Mouse (Mus musculus): ENCODE measurements around the gene Sap30. TPM values are rescaled to one million over a fixed set of nuclear protein-coding genes. Genes with fewer than 3 reads are reported as not detected.

Gene Sap30
- total RNA-seq, 1 experiment: 76.8 TPM

DNA sequence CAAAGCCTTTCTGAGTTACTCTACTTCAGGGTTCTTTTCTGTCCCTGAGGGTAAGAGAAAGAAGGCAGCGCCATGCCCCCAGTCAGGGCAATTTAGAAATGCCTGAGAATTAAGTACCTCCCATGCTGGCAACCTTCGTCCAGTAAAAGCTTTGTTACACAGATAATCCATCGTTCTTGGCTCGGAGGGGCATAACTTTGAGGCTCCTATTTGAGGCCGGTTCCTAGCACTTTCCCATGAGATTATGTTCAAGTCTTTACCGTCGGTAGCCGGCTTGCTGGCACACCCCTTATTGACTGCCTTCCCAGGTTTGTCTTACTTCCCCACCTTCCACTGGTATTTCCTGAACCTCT lies 10.8 kb upstream of the Sap30 start:
- no peak for DNase-seq (ENCODE audit: low read depth, low spot score)
- H3K9me3 ChIP-seq (ENCODE audit: control insufficient read depth, insufficient read depth, low read depth, low read length): no peaks in the 10 kb centered on the region
- peak overlapping the region in 1 of 2 experiments; percentile 25; a peak in 2 of 4 replicates for H3K4me3 ChIP-seq (ENCODE audit: insufficient read depth in 1 of 2, low read depth in 1 of 2, low read length in 2 of 2, poor library complexity in 1 of 2, severe bottlenecking in 1 of 2)
- H3K36me3 ChIP-seq (ENCODE audit: control insufficient read depth, insufficient read depth, low read length, poor library complexity, severe bottlenecking): peaks cover 9% of the 10 kb centered on the region; the same call in 1 of the 2 replicates
- peaks cover 2 to 9% of the 10 kb centered on the region in 2 experiments; a peak in 3 of 4 replicates for H3K4me1 ChIP-seq (ENCODE audit: control insufficient read depth in 2 of 2, insufficient read depth in 2 of 2, low read length in 2 of 2, poor library complexity in 1 of 2)
- H3K27ac ChIP-seq (ENCODE audit: insufficient read depth, low read depth, low read length, poor library complexity, severe bottlenecking): no peak overlapping the region; the same call in 1 of the 2 replicates
- TF ChIP-seq CHD2 (IDR thresholded peaks at IDR 0.05; ENCODE audit: low read depth, low read length) (no peak), ZC3H11A (IDR thresholded peaks at IDR 0.05; ENCODE audit: borderline replicate concordance, low read depth, low read length) (no peak), MAFK (IDR thresholded peaks at IDR 0.05; ENCODE audit: insufficient read depth, low read depth, low read length) (no peak)
- in situ Hi-C loops (cut with MboI; ENCODE audit: low sequenced_read_pairs in 2 of 2, unreplicated experiment in 2 of 2): no loop called here
- H3K9ac ChIP-seq (ENCODE audit: insufficient read depth, low read depth, low read length, poor library complexity, severe bottlenecking): no peak overlapping the region

DNA sequence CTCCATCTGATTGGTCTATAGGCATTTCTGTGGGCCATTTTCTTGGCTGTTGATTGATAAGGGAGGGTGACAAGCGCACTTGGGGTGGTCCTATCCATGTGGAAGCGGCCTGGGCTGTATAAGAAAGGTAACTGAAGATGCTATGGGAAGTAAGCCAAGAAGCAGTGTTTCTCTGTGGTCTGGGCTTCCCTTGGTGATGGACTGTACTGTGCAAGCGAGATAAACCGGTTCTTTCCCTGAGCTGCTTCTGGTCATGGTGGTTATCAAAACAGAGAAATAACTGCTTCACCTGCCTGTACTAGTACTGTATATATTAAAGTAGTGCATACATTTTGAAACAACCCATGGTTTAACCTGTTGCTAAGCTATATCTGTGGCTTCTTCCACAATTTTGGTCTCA lies 4.2 kb upstream of the Sap30 start:
- Histone ChIP-seq H3K4me1 (ENCODE audit: control insufficient read depth in 2 of 2, insufficient read depth in 2 of 2, low read length in 2 of 2, poor library complexity in 1 of 2) (peaks cover 8 to 11% of the 10 kb centered on the region in 2 experiments), H3K4me3 (ENCODE audit: insufficient read depth in 1 of 2, low read depth in 1 of 2, low read length in 2 of 2, poor library complexity in 1 of 2, severe bottlenecking in 1 of 2) (peak overlapping the region; percentile 4 to 8; a peak in 2 of 4 replicates), H3K27ac (ENCODE audit: insufficient read depth, low read depth, low read length, poor library complexity, severe bottlenecking) (no peak overlapping the region), H3K9ac (ENCODE audit: insufficient read depth, low read depth, low read length, poor library complexity, severe bottlenecking) (no peak overlapping the region), H3K9me3 (ENCODE audit: control insufficient read depth, insufficient read depth, low read depth, low read length) (no peaks in the 10 kb centered on the region), H3K36me3 (ENCODE audit: control insufficient read depth, insufficient read depth, low read length, poor library complexity, severe bottlenecking) (peaks cover 6% of the 10 kb centered on the region; the same call in 1 of the 2 replicates)
- in situ Hi-C loops (cut with MboI; ENCODE audit: low sequenced_read_pairs in 2 of 2, unreplicated experiment in 2 of 2): no loop called here
- no peak for DNase-seq (ENCODE audit: low read depth, low spot score)
- TF ChIP-seq HCFC1 (IDR thresholded peaks at IDR 0.05; ENCODE audit: borderline replicate concordance, insufficient read depth, low read length) (no peak), MAFK (IDR thresholded peaks at IDR 0.05; ENCODE audit: insufficient read depth, low read depth, low read length) (no peak), ZC3H11A (IDR thresholded peaks at IDR 0.05; ENCODE audit: borderline replicate concordance, low read depth, low read length) (no peak), CHD2 (IDR thresholded peaks at IDR 0.05; ENCODE audit: low read depth, low read length) (no peak), ZNF384 (IDR thresholded peaks at IDR 0.05; ENCODE audit: low read depth, low read length) (no peak)

DNA sequence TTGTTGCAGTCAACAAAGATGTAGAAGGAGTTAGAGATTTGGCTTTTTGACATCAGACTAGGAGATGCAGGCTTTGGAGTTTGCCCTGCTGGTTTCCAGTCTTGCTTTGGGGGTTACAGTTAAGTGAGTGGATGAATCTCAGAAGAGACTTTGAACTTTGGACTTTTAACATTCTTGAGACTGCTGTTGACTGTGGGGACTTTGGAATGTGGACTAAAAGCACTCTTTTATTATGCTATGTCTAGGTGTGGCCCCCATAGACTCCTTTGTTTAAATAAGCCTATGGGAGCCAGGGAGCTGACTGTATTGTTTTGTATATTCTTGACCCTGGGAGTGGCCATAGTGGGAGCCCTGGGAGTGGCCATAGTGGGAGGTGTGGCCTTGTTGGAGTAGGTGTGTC lies 2.2 kb upstream of the Sap30 start:
- peak; percentile 84 for DNase-seq (ENCODE audit: low read depth, low spot score)
- Histone ChIP-seq H3K9ac (ENCODE audit: insufficient read depth, low read depth, low read length, poor library complexity, severe bottlenecking) (0 out of 2 replicates have a peak overlapping the region, but pooled peaks have one; percentile 42), H3K27ac (ENCODE audit: insufficient read depth, low read depth, low read length, poor library complexity, severe bottlenecking) (peak overlapping the region; percentile 95), H3K9me3 (ENCODE audit: control insufficient read depth, insufficient read depth, low read depth, low read length) (no peaks in the 10 kb centered on the region), H3K4me3 (ENCODE audit: insufficient read depth in 1 of 2, low read depth in 1 of 2, low read length in 2 of 2, poor library complexity in 1 of 2, severe bottlenecking in 1 of 2) (peak overlapping the region; percentile 65 to 84), H3K4me1 (ENCODE audit: control insufficient read depth in 2 of 2, insufficient read depth in 2 of 2, low read length in 2 of 2, poor library complexity in 1 of 2) (peaks cover 8% of the 10 kb centered on the region in 2 experiments; a peak in 3 of 4 replicates), H3K36me3 (ENCODE audit: control insufficient read depth, insufficient read depth, low read length, poor library complexity, severe bottlenecking) (peaks cover 7% of the 10 kb centered on the region; the same call in 1 of the 2 replicates)
- TF ChIP-seq MAFK (IDR thresholded peaks at IDR 0.05; ENCODE audit: insufficient read depth, low read depth, low read length) (no peak), ZC3H11A (IDR thresholded peaks at IDR 0.05; ENCODE audit: borderline replicate concordance, low read depth, low read length) (no peak), ZNF384 (IDR thresholded peaks at IDR 0.05; ENCODE audit: low read depth, low read length) (no peak), HCFC1 (IDR thresholded peaks at IDR 0.05; ENCODE audit: borderline replicate concordance, insufficient read depth, low read length) (no peak), CHD2 (IDR thresholded peaks at IDR 0.05; ENCODE audit: low read depth, low read length) (no peak)
- in situ Hi-C loops (cut with MboI; ENCODE audit: low sequenced_read_pairs in 2 of 2, unreplicated experiment in 2 of 2): no loop called here

DNA sequence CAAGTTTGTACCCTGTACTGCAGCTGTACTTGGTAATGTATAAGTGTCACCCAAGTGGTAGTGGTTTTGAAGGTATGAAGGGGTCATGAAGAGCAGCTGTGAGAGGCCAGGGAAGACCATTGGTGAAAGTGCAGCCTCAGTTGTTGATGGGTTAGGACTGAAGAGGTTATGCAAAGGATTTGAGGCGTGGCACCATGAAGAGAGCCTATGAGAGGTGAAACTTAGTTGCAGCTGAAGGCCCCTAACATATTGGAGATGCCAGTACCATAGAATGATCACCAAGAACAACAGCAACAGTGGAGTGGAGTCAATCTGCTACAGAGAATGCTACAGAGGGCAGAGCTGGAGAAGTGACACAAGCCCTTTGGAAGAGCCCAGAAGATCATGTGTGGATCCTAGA lies 1.7 kb upstream of the Sap30 start:
- peaks cover 3% of the 10 kb centered on the region for H3K36me3 ChIP-seq (ENCODE audit: control insufficient read depth, insufficient read depth, low read length, poor library complexity, severe bottlenecking)
- peak overlapping the region; percentile 95 for H3K27ac ChIP-seq (ENCODE audit: insufficient read depth, low read depth, low read length, poor library complexity, severe bottlenecking)
- H3K4me1 ChIP-seq (ENCODE audit: control insufficient read depth in 2 of 2, insufficient read depth in 2 of 2, low read length in 2 of 2, poor library complexity in 1 of 2): peaks cover 5 to 8% of the 10 kb centered on the region in 2 experiments; a peak in 3 of 4 replicates
- H3K9ac ChIP-seq (ENCODE audit: insufficient read depth, low read depth, low read length, poor library complexity, severe bottlenecking): peak overlapping the region; percentile 42; the same call in 1 of the 2 replicates
- H3K4me3 ChIP-seq (ENCODE audit: insufficient read depth in 1 of 2, low read depth in 1 of 2, low read length in 2 of 2, poor library complexity in 1 of 2, severe bottlenecking in 1 of 2): peak overlapping the region; percentile 5 to 84
- no peak for DNase-seq (ENCODE audit: low read depth, low spot score)
- no peaks in the 10 kb centered on the region for H3K9me3 ChIP-seq (ENCODE audit: control insufficient read depth, insufficient read depth, low read depth, low read length)
- TF ChIP-seq ZNF384 (IDR thresholded peaks at IDR 0.05; ENCODE audit: low read depth, low read length) (no peak), ZC3H11A (IDR thresholded peaks at IDR 0.05; ENCODE audit: borderline replicate concordance, low read depth, low read length) (no peak), MAFK (IDR thresholded peaks at IDR 0.05; ENCODE audit: insufficient read depth, low read depth, low read length) (no peak), CHD2 (IDR thresholded peaks at IDR 0.05; ENCODE audit: low read depth, low read length) (no peak), HCFC1 (IDR thresholded peaks at IDR 0.05; ENCODE audit: borderline replicate concordance, insufficient read depth, low read length) (no peak; the same call in 1 of the 2 replicates)
- in situ Hi-C loops (cut with MboI; ENCODE audit: low sequenced_read_pairs in 2 of 2, unreplicated experiment in 2 of 2): no loop called here

All from ES-E14 (cell line).